Mouse (Mus musculus): Measurements from ENCODE around the gene Wdr70. TPM values are rescaled to one million over a fixed set of nuclear protein-coding genes. Genes with fewer than 3 reads are reported as not detected.

The Wdr70 gene
- 30.2 to 32.0 TPM (median 30.7 TPM) in 4 replicates for total RNA-seq (2023; ENCODE audit: inconsistent age)

DNA sequence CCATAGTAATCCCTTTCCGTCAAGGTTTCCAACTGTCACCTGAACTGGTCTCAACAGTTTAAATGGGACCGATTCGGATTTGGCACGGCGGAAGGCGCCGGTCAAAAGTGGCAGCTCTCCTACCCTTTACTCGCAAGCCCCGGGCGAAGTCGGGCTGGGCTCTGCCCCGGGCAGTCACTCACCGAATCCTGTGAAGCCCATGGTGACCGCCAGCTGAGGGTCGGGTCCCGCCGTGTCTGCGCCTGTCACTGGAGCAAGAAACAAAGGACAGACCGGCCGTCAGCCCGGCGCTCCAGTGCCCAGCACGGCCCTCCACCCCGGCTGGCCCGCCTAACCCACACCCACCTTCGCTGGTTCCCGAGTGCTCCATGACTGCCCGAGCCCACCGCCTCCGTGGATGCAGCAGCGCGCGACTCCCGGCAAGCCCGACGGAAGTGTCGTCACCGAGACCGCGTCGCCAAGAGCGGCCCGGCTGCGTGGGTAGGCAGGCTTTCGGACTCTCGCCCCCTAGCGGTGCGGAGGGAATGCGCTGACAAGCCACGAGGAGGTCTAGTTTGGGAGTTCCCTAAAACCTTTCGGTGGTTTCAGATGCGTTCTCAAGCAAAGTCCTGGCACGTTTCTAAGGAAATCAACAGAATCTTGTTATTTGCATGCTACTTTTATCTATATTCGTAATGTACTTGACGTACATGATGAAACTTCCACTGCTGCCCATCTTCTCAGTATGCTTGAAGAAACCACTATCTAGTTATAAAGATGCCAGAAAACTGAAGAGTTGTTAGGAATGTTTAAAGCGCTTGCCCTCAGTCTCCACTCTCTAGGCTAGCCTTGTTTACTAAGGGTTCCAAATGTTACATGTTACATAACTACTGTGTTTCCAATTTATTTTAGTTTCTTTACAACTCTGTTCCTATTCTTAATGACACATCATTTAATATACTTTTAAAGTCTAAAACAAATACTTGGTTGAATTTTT, at the start of gene Wdr70:
TSS of gene Wdr70 (minus strand) at position 436 of the 976 bp plus-strand sequence.

DNA sequence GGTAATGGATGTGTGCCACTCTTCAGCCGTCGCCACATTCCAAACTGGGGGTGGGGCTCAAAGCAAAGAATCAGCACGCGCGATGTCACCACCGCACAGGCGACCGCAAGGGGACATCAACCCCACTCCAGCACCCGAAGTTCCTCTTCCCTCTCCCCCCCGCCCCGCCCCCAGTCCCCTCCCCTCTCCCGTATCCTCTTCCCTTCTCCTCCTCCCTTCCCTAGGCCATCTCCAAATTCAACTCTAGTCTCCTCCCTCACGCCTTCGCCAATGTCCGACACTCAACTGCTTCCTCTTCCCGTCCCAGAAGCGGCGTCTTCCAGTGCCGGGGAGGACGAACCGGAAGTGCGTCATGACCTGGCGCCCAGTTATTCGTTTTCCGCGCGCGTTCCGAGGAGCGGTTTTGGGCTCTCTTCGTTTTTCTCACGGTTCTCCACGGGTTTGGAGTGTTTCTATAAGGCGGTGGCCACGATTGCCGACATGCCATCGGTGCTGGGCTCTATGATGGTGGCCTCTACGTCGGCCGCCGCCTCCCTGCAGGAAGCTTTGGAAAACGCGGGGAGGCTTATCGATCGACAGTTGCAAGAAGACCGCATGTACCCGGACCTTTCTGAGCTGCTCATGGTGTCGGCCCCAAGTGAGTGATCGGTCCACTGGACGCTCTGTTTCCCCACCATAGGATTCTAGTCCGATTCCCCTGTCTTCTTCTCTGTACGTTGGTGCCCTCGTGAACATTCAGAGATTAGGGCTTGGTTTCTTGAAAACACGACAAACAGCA, 10.1 kb upstream of the Wdr70 start, which contains the start of gene Nup155:
TSS of gene Nup155 (plus strand) at position 308 of the 778 bp plus-strand sequence.

Other genes with a start within 250 kb of the Wdr70 start
- 29.6 to 42.9 TPM (median 36.5 TPM) in 4 replicates for gene Nup155, start 10.1 kb upstream of the Wdr70 start, total RNA-seq (2023; ENCODE audit: inconsistent age)
- 13.0 to 14.2 TPM (median 13.4 TPM) in 4 replicates for gene Cplane1, start 69.9 kb upstream of the Wdr70 start, total RNA-seq (2023; ENCODE audit: inconsistent age)